Comparison of ENCODE assay signal across 10 mouse cellular contexts in the genomic region with DNA sequence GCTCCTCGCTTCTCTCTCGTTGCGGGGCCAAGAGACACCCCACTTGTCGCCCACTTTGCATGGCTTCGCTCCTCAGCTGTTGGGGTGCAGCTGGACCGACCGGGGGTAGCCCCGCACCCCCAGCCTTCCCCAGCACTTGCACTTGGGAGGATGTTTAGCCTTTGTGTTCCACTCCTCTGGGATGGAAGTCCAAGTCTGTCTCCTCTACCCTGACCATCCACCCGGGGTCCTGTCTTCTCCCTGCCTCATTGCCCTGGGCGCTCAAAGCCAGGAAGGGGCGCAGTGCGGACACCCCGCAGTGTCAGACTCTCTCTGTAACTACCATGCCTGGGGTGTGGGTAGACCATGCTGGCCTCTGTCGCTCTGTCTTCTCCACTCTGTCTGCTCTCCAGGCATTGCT. TPM values are rescaled to one million over a fixed set of nuclear protein-coding genes. Genes with fewer than 3 reads are reported as not detected.
DNase-seq lines count a peak whose midpoint lies in the region; ATAC-seq and TF ChIP-seq lines count a peak whose summit lies in the region.
"Had no signal": no experiment of that assay in that cellular context is flagged by ENCODE, and none has a peak within 500 bp of the region (broad histone marks: within the 10 kb centered on the region; RNA-seq: fewer than 3 reads in every experiment).

No protein-coding gene starts in this region.

- no peaks in the 10 kb centered on the region for H3K36me3 ChIP-seq in testis, adult 2 months (ENCODE audit: control insufficient read depth, insufficient read depth, low read length)
- no peaks in the 10 kb centered on the region for H3K36me3 ChIP-seq in liver, embryonic 15.5 days (replicated peaks)

- peak; percentile 27; the same call in 1 of the 2 replicates for ATAC-seq in frontal cortex, adult (ENCODE audit: low TSS enrichment)
- no peak for ATAC-seq in liver, embryonic 15.5 days (ENCODE audit: insufficient read depth)

- H3K4me2 ChIP-seq in liver, embryonic 15.5 days, result peak overlapping the region; percentile 42

- peak overlapping the region; percentile 58 for H3K4me3 ChIP-seq in testis, adult 2 months (ENCODE audit: control insufficient read depth, low read depth, low read length)
- H3K4me3 ChIP-seq in liver, embryonic 15.5 days (replicated peaks), result no peak overlapping the region

- WGBS in liver, embryonic 15.5 days (ENCODE audit: insufficient replicate concordance), result 22% methylated on average over 13 of the region's 14 CpGs

- TF ChIP-seq POLR2A in testis, adult 2 months (IDR thresholded peaks at IDR 0.05; ENCODE audit: control insufficient read depth, low read depth, low read length), result no peak

- no peak overlapping the region for H3K27ac ChIP-seq in testis, adult 2 months (ENCODE audit: control insufficient read depth, insufficient read depth, low read depth, low read length)
- H3K27ac ChIP-seq in liver, embryonic 15.5 days (replicated peaks), result no peak overlapping the region

- H3K27me3 ChIP-seq in testis, adult 2 months (ENCODE audit: control insufficient read depth, insufficient read depth, low read length), result no peaks in the 10 kb centered on the region
- peaks cover 23% of the 10 kb centered on the region for H3K27me3 ChIP-seq in liver, embryonic 15.5 days

- no peak for TF ChIP-seq CTCF in testis, adult 2 months (IDR thresholded peaks at IDR 0.05; ENCODE audit: control insufficient read depth, insufficient read depth, insufficient replicate concordance, low read depth, low read length)

- peaks cover 9% of the 10 kb centered on the region for H3K4me1 ChIP-seq in testis, adult 2 months (ENCODE audit: control insufficient read depth, insufficient read depth, low read length)
- H3K4me1 ChIP-seq in liver, embryonic 15.5 days (replicated peaks), result no peaks in the 10 kb centered on the region

- DNase-seq in frontal cortex, postnatal 14 days (ENCODE audit: low spot score in 2 of 2), result no peak
- DNase-seq in testis, postnatal 10 days (ENCODE audit: low spot score), result no peak
- no peak for DNase-seq in ovary, postnatal 14 days (ENCODE audit: low spot score)
- no peak for DNase-seq in B cell, adult 2 months
- DNase-seq in frontal cortex, postnatal 25 days (ENCODE audit: low spot score in 2 of 2), result no peak
- DNase-seq: gastrocnemius, postnatal 36 days had no signal

- no peaks in the 10 kb centered on the region for H3K9me3 ChIP-seq in liver, embryonic 15.5 days (replicated peaks)

- H3K9ac ChIP-seq in liver, embryonic 15.5 days, result no peak overlapping the region

RNA-seq across cellular contexts. Expression of gene L3mbtl4, which starts 0.4 kb away (rescaled TPM):
- polyA plus RNA-seq in testis, adult 2 months (2012; rRNA removed), result 6.8 and 9.3 TPM in 2 replicates
- polyA plus RNA-seq in liver, embryonic 15.5 days (2015; fragmentation: Nextera tagmentation; extraction: Ambion mirVana), result not detected in 2 replicates
- polyA plus RNA-seq: C2C12 had no signal
